Mouse (Mus musculus): Measurements from ENCODE around the gene Mrpl48.

- TF ChIP-seq CTCF (IDR thresholded peaks at IDR 0.05; ENCODE audit: extremely low read depth, insufficient read length, insufficient replicate concordance, low read depth, low read length) (no peak), POLR2A (IDR thresholded peaks at IDR 0.05; ENCODE audit: low read depth, low read length) (no peak)
Observed at GRCm38 (mm10) chr7:100544437-100544836, 63.7 kb downstream of the Mrpl48 start.
